Mouse (Mus musculus) myocyte (in vitro differentiated cells): Measurements from ENCODE around the gene Necab3. TPM values are rescaled to one million over a fixed set of nuclear protein-coding genes. Genes with fewer than 3 reads are reported as not detected.

Experiments used
- H3K27me3 ChIP-seq: one replicate; pipeline ENCODE4 v1.6.1; 2011; ENCODE audit not compliant: control insufficient read depth, insufficient read depth, insufficient read length
- H3K36me3 ChIP-seq: one replicate; pipeline ENCODE4 v1.6.1; 2011; ENCODE audit not compliant: control insufficient read depth, insufficient read depth
- H3K4me2 ChIP-seq: one replicate; pipeline ENCODE4 v1.6.1; 2011; ENCODE audit warnings: low read depth, control low read depth
- H3K4me3 ChIP-seq: one replicate; pipeline ENCODE4 v1.5.1; 2011; ENCODE audit warnings: mild to moderate bottlenecking, control low read depth, moderate library complexity
- H3K79me2 ChIP-seq: one replicate; pipeline ENCODE4 v1.6.1; 2011; ENCODE audit not compliant: control insufficient read depth, insufficient read depth
- H3ac ChIP-seq: one replicate; pipeline ENCODE4 v1.6.1; 2011; ENCODE audit not compliant: control insufficient read depth, insufficient read length
- CEBPB ChIP-seq: IDR thresholded peaks from 2 replicates; pipeline ENCODE4 v1.6.1; 2011; ENCODE audit warnings: mild to moderate bottlenecking, moderate library complexity; ENCODE audit not compliant: poor library complexity, insufficient read depth, severe bottlenecking
- E2F4 ChIP-seq: IDR thresholded peaks from one replicate; pipeline ENCODE4 v1.6.1; 2011; ENCODE audit warnings: mild to moderate bottlenecking, control low read depth, moderate library complexity; ENCODE audit not compliant: insufficient read depth
- MAX ChIP-seq: IDR thresholded peaks from one replicate; pipeline ENCODE4 v1.6.1; 2011; ENCODE audit warnings: low read depth, mild to moderate bottlenecking, control low read depth
- MYOD1 ChIP-seq, 3 experiments: IDR thresholded peaks; one replicate each; pipeline ENCODE4 v1.6.1; 2011; ENCODE audit warnings: control low read depth in 2 of 3, low read depth in 2 of 3, mild to moderate bottlenecking in 2 of 3, moderate library complexity in 1 of 3; ENCODE audit not compliant: insufficient read length in 2 of 3, control insufficient read depth in 1 of 3
- MYOG ChIP-seq, 3 experiments: IDR thresholded peaks; one replicate each; pipeline ENCODE4 v1.6.1; 2011; ENCODE audit warnings: control low read depth in 2 of 3, low read depth in 2 of 3, mild to moderate bottlenecking in 2 of 3; ENCODE audit not compliant: insufficient read length in 2 of 3, control insufficient read depth in 1 of 3, insufficient read depth in 1 of 3
- POLR2A ChIP-seq: IDR thresholded peaks from one replicate; pipeline ENCODE4 v1.6.1; 2011; ENCODE audit warnings: low read depth, mild to moderate bottlenecking, control low read depth, moderate library complexity; ENCODE audit not compliant: insufficient read length
- POLR2AphosphoS2 ChIP-seq: IDR thresholded peaks from one replicate; pipeline ENCODE4 v1.6.1; 2011; ENCODE audit warnings: low read depth, control low read depth; ENCODE audit not compliant: insufficient read length
- REST ChIP-seq: IDR thresholded peaks from one replicate; pipeline ENCODE4 v1.6.1; 2011; ENCODE audit warnings: mild to moderate bottlenecking, control low read depth, moderate library complexity; ENCODE audit not compliant: insufficient read depth, insufficient read length
- SRF ChIP-seq: IDR thresholded peaks from one replicate; pipeline ENCODE4 v1.6.1; 2011; ENCODE audit warnings: low read depth; ENCODE audit not compliant: control insufficient read depth, insufficient read length
- TCF12 ChIP-seq: IDR thresholded peaks from one replicate; pipeline ENCODE4 v1.6.1; 2011; ENCODE audit warnings: mild to moderate bottlenecking, control low read depth; ENCODE audit not compliant: poor library complexity, insufficient read depth, severe bottlenecking
- TCF3 ChIP-seq: IDR thresholded peaks from one replicate; pipeline ENCODE4 v1.6.1; 2011; ENCODE audit warnings: low read depth, control low read depth; ENCODE audit not compliant: insufficient read length
- USF1 ChIP-seq: IDR thresholded peaks from one replicate; pipeline ENCODE4 v1.6.1; 2011; ENCODE audit warnings: low read depth, mild to moderate bottlenecking, control low read depth, moderate library complexity
- polyA plus RNA-seq: library from polyadenylated mRNA; unstranded; fragments of >200 nt; fragmentation: generic; extraction: Trizol; gene quantifications from one replicate; pipeline ENCODE4 v1.2.1, GENCODE M21; 2012; ENCODE audit warnings: missing spikeins

Gene Necab3
- polyA plus RNA-seq, 1 experiment = 0.12 TPM

DNA sequence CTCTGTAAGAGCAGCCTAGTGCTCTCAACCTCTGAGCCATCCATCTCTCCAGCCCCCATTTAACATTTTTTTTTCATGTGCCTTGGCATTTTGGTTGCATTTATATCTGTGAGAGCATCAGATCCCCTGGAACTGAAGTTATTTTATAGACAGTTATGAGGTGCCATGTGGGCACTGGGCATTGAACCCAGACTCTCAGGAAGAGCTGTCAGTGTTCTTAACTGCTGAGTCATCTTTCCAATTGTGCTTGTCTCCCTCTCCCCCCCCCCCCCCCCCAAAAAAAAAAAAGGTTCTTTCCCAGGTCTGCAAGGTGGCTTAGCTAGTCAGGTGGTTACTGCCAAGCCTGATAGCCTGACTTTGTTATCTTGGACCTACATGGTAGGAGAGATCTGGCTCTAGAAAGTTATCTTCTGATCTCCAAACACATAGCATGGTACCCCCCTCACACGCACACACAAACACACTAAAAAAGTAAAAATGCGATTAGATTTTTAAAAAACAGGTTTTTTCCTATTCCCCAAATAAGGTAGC is 58.9 kb downstream of the Necab3 start:
- Histone ChIP-seq H3K79me2 (peaks cover 42% of the 10 kb centered on the region), H3ac (no peak overlapping the region), H3K4me2 (no peak overlapping the region), H3K27me3 (no peaks in the 10 kb centered on the region), H3K4me3 (no peak overlapping the region), H3K36me3 (no peaks in the 10 kb centered on the region)
- TF ChIP-seq MAX (no peak), POLR2AphosphoS2 (no peak), TCF12 (no peak), REST (no peak), TCF3 (no peak), E2F4 (no peak), CEBPB (no peak), SRF (no peak), MYOG (IDR thresholded peaks at IDR 0.05; ENCODE audit: control insufficient read depth in 1 of 3, insufficient read depth in 1 of 3, insufficient read length in 2 of 3, low read depth in 2 of 3) (no peak), MYOD1 (IDR thresholded peaks at IDR 0.05; ENCODE audit: control insufficient read depth in 1 of 3, insufficient read length in 2 of 3, low read depth in 2 of 3) (no peak)

GRCm38 (mm10) chr2:154498571-154498970 is 60.1 kb downstream of the Necab3 start:
- Histone ChIP-seq H3K4me2 (no peak overlapping the region), H3ac (no peak overlapping the region), H3K27me3 (no peaks in the 10 kb centered on the region), H3K79me2 (peaks cover 49% of the 10 kb centered on the region), H3K4me3 (no peak overlapping the region), H3K36me3 (no peaks in the 10 kb centered on the region)
- no peak for TF ChIP-seq CEBPB
- no peak for TF ChIP-seq MYOG (IDR thresholded peaks at IDR 0.05; ENCODE audit: control insufficient read depth in 1 of 3, insufficient read depth in 1 of 3, insufficient read length in 2 of 3, low read depth in 2 of 3)
- no peak for TF ChIP-seq SRF
- TF ChIP-seq USF1 = no peak
- TF ChIP-seq POLR2A = no peak
- TF ChIP-seq MAX = no peak
- TF ChIP-seq POLR2AphosphoS2 = no peak
- no peak for TF ChIP-seq TCF12
- TF ChIP-seq E2F4 = no peak
- no peak for TF ChIP-seq REST
- TF ChIP-seq MYOD1 (IDR thresholded peaks at IDR 0.05; ENCODE audit: control insufficient read depth in 1 of 3, insufficient read length in 2 of 3, low read depth in 2 of 3) = no peak
- TF ChIP-seq TCF3 = no peak

DNA sequence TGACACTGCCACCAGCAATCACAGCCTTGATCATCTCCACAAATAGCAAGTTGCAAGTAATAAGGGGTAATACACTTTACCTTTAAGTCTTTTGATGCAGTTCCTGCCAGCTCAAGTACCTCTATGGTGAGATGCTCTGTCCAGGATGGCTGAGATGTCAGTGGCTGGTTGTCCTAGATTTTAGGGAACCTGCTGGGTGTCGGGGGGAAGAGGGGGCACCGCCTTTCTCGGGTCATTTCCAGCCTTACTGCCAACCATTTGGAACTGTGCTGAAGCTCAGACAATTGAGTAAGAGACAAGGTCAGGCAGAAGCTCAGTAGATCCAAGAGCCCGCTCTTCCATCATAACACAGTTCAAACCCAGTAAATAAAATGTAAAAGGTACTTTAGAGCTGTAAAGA is 63.7 kb downstream of the Necab3 start:
- TF ChIP-seq CEBPB (no peak), SRF (no peak), MYOD1 (IDR thresholded peaks at IDR 0.05; ENCODE audit: control insufficient read depth in 1 of 3, insufficient read length in 2 of 3, low read depth in 2 of 3) (no peak), MYOG (IDR thresholded peaks at IDR 0.05; ENCODE audit: control insufficient read depth in 1 of 3, insufficient read depth in 1 of 3, insufficient read length in 2 of 3, low read depth in 2 of 3) (no peak), MAX (no peak), TCF12 (no peak), REST (no peak), E2F4 (no peak), POLR2AphosphoS2 (no peak), POLR2A (no peak), TCF3 (no peak), USF1 (no peak)
- Histone ChIP-seq H3ac (no peak overlapping the region), H3K36me3 (no peaks in the 10 kb centered on the region), H3K4me3 (no peak overlapping the region), H3K79me2 (peaks cover 58% of the 10 kb centered on the region), H3K4me2 (no peak overlapping the region), H3K27me3 (no peaks in the 10 kb centered on the region)

Other genes with a start within 250 kb of the Necab3 start
- 14.7 TPM for gene Cdk5rap1, start 185.9 kb downstream of the Necab3 start, polyA plus RNA-seq
- gene Snta1, start 150.8 kb downstream of the Necab3 start, polyA plus RNA-seq = 61.7 TPM
- 7.5 TPM for gene Cbfa2t2, start 122.4 kb downstream of the Necab3 start, polyA plus RNA-seq
- gene 1700003F12Rik, start 11.8 kb downstream of the Necab3 start, polyA plus RNA-seq = 22.9 TPM
- gene Actl10, start 7.1 kb downstream of the Necab3 start, polyA plus RNA-seq = 0.17 TPM
- gene E2f1, start 11.0 kb upstream of the Necab3 start, polyA plus RNA-seq = 11.0 TPM
- 12.5 TPM for gene Pxmp4, start 44.8 kb upstream of the Necab3 start, polyA plus RNA-seq
- gene Zfp341, start 54.4 kb upstream of the Necab3 start, polyA plus RNA-seq = 3.4 TPM
- gene 4930519P11Rik, start 54.5 kb upstream of the Necab3 start, polyA plus RNA-seq = 0.47 TPM
- gene Chmp4b, start 92.8 kb upstream of the Necab3 start, polyA plus RNA-seq = 172 TPM
- gene Gm14214, start 211.1 kb upstream of the Necab3 start, polyA plus RNA-seq = not detected
- 379 TPM for gene Raly, start 232.2 kb upstream of the Necab3 start, polyA plus RNA-seq
- not detected for gene a, start 232.5 kb upstream of the Necab3 start, polyA plus RNA-seq